Mouse (Mus musculus) liver, postnatal 0 days (tissue): ENCODE data around the gene Ptpn5. TPM values are rescaled to one million over a fixed set of nuclear protein-coding genes. Genes with fewer than 3 reads are reported as not detected.
A peak's percentile ranks its signal among the peaks of the same experiment; 100 is the strongest.

ENCODE experiments used
- ATAC-seq: fragments of 200-750 bp; cut with Nextera tagmentation; 2 replicates; pipeline ENCODE4 v1.8.0; 2017; ENCODE audit warnings: mild to moderate bottlenecking, moderate library complexity
- DNase-seq: peaks from one replicate; pipeline ENCODE4 v3.0.0-alpha.2; 2016
- H3K27ac ChIP-seq: fragments of 300-500 bp; sonication (generic); 2 replicates; pipeline ENCODE4 v1.5.1; 2014; ENCODE audit warnings: antibody characterized with exemption, moderate library complexity, mild to moderate bottlenecking, low read depth
- H3K27me3 ChIP-seq: fragments of 300-500 bp; sonication (generic); 2 replicates; pipeline ENCODE4 v1.6.1; 2014; ENCODE audit warnings: low read length, control low read depth, mixed read lengths; ENCODE audit not compliant: insufficient read depth
- H3K36me3 ChIP-seq: fragments of 300-500 bp; sonication (generic); replicated peaks from 2 replicates; pipeline ENCODE4 v1.6.1; 2014; ENCODE audit warnings: mild to moderate bottlenecking, control low read depth, low read length, moderate library complexity, mixed read lengths; ENCODE audit not compliant: insufficient read depth
- H3K4me1 ChIP-seq: fragments of 300-500 bp; sonication (generic); 2 replicates; pipeline ENCODE4 v1.6.1; 2014; ENCODE audit warnings: antibody characterized with exemption, mild to moderate bottlenecking, control low read depth; ENCODE audit not compliant: insufficient read depth
- H3K4me2 ChIP-seq: fragments of 300-500 bp; sonication (generic); 2 replicates; pipeline ENCODE4 v1.6.1; 2014; ENCODE audit warnings: low read depth, mild to moderate bottlenecking, low read length, moderate library complexity, mixed read lengths
- H3K4me3 ChIP-seq: fragments of 300-500 bp; sonication (generic); 2 replicates; pipeline ENCODE4 v1.5.1; 2014; ENCODE audit warnings: low read depth, low read length
- H3K9ac ChIP-seq: fragments of 300-500 bp; sonication (generic); replicated peaks from 2 replicates; pipeline ENCODE4 v1.6.1; 2014; ENCODE audit warnings: mild to moderate bottlenecking, moderate library complexity
- H3K9me3 ChIP-seq: fragments of 300-500 bp; sonication (generic); 2 replicates; pipeline ENCODE4 v1.6.1; 2016; ENCODE audit warnings: mild to moderate bottlenecking, control low read depth, low read length, mixed read lengths
- CTCF ChIP-seq: sonication (generic); IDR thresholded peaks from 2 replicates; pipeline ENCODE4 v1.5.1; 2016; ENCODE audit warnings: antibody characterized with exemption, low read depth
- EP300 ChIP-seq: IDR thresholded peaks from 2 replicates; pipeline ENCODE4 v1.6.1; 2016; ENCODE audit warnings: antibody characterized with exemption, low read depth, mild to moderate bottlenecking
- WGBS: fragments of 180-500 bp; shearing (Covaris S2); extraction: QIAGEN DNeasy Blood & Tissue Kit; methylation state at CpG from one replicate; pipeline ENCODE4 v1.1.7; 2014; ENCODE audit not compliant: insufficient replicate concordance; 5-methylcytosine and 5-hydroxymethylcytosine counted together
- polyA plus RNA-seq: library from polyadenylated mRNA; unstranded; fragments of >200 nt; fragmentation: Nextera tagmentation; extraction: Ambion mirVana; gene quantifications from 2 replicates; pipeline ENCODE4 v1.2.1, GENCODE M21; 2015

Gene Ptpn5
- polyA plus RNA-seq, 1 experiment from 2014 or later, result not detected

DNA sequence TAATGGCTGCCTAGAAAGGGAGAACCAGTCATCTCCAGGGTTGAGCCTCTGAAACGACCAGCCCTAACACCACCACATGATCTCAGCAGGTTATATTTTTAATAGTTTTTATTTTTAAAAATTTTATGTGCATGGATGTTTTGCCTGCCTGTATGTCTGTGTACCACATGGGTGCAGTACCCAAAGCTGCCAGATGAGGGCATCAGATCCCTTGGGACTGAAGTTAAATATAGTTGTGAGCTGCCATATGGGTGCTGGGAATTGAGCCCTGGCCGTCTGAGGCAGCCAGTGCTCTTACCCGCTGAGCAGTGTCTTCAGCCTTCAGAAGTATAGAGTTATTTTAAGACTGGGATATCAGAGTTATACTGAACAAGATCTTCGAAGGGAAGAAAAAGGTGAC, 21.9 kb upstream of the Ptpn5 start:
- Histone ChIP-seq H3K9me3 (no peaks in the 10 kb centered on the region), H3K27me3 (no peaks in the 10 kb centered on the region), H3K4me1 (no peaks in the 10 kb centered on the region), H3K36me3 (no peaks in the 10 kb centered on the region), H3K4me2 (no peak overlapping the region), H3K4me3 (no peak overlapping the region), H3K9ac (no peak overlapping the region), H3K27ac (no peak overlapping the region)
- 80% methylated on average over 4 of the region's 4 CpGs for WGBS
- no peak for ATAC-seq
- TF ChIP-seq CTCF (peak; percentile 39; the same call in 1 of the 2 replicates), EP300 (no peak)
- DNase-seq, result no peak

DNA sequence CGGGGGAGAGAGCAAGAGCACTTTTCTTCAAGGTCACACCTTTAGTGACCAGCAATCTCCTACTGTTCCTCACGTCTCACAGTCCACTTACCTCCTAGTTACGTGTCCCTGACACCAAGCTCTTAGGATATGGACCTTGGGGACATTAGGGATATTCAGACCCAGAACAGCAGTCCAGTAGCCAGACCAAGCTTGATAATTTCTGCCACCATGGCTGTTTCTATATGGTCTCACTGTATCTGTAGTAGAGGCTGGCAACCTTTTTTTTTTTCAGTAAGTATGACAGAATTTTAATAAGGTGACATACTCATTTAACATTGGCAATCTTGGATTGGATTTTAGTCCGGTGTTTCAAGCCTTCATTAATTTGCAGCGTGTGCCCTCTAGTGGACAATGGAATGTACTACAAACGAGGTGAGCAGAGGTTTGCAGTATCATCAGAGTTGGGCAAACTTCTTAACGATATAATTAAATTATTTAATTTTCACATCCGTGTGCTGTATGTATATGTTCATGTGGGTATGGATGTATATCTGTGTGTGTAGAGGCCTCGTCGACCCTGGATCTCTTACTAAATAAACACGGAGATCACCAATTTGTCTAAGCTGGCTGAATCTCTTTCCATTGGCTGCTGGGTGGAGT, 17.1 kb upstream of the Ptpn5 start:
- ATAC-seq, result no peak
- Histone ChIP-seq H3K4me2 (no peak overlapping the region), H3K36me3 (no peaks in the 10 kb centered on the region), H3K4me1 (no peaks in the 10 kb centered on the region), H3K27ac (no peak overlapping the region), H3K27me3 (no peaks in the 10 kb centered on the region), H3K9me3 (no peaks in the 10 kb centered on the region), H3K4me3 (no peak overlapping the region), H3K9ac (no peak overlapping the region)
- WGBS, result 8% methylated on average over 10 of the region's 11 CpGs
- TF ChIP-seq EP300, result no peak
- peak; percentile 84 for TF ChIP-seq CTCF
- DNase-seq, result peak; percentile 29

DNA sequence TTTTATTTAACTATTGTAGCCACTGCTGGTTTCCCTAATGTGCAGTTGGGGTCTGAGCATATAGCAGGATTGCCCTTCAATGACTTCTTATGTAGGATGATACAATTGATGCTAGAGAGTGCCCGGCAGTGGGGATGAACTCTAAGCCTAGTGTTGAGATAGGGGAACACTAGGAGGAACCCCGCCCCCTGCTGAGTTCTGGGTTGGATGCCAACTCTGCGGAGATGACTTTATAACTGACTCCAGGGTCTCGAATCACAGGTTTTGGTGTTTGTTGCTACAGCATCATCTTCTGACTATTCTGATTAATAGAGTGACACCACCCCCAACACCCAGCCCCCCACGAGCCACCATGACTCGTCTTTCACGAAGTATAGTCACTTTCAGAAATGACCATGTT, 14.8 kb upstream of the Ptpn5 start:
- Histone ChIP-seq H3K27ac (no peak overlapping the region), H3K36me3 (no peaks in the 10 kb centered on the region), H3K4me2 (no peak overlapping the region), H3K4me3 (no peak overlapping the region), H3K9me3 (no peaks in the 10 kb centered on the region), H3K4me1 (no peaks in the 10 kb centered on the region), H3K9ac (no peak overlapping the region), H3K27me3 (no peaks in the 10 kb centered on the region)
- WGBS, result 81% methylated on average over 7 of the region's 7 CpGs
- TF ChIP-seq CTCF, result no peak
- no peak for TF ChIP-seq EP300
- no peak for DNase-seq
- no peak for ATAC-seq

DNA sequence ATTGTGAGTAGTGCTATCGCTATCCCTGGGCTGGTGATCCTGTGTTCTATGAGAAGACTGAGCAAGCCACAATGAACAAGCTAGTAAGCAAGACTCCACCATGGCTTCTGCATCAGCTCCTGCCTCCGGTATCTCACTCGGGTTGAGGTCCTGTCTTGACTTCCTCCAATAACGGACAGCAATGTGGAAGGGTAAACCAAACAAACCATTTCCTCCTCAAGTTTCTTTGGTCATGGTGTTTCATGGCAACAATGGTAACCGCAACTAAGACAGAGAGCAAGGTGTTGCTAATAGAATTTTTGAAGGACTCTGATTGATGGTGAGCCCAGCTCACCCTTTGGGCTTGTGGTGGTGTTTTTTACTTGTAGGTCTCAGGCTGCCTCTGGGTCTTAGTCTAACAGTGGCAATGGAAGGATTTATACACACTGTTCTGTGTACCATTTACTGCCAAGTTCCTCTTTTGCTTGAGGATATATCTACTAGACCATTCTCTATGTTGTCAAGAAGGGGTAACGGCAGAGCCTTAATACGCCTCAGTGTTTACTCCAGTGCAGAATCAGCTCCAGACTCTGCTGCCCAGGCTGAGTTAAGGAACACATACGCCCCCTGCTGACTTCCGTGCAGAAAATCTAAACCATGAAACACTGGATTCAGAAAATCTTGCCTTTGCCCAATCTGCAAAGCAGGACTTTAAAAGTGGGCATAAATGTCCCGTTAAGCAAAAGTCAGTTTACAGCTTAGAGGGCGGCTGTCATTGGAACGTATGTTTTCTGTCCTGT, 12.7 kb upstream of the Ptpn5 start:
- Histone ChIP-seq H3K9ac (no peak overlapping the region), H3K4me2 (no peak overlapping the region), H3K4me1 (no peaks in the 10 kb centered on the region), H3K4me3 (no peak overlapping the region), H3K36me3 (no peaks in the 10 kb centered on the region), H3K27me3 (no peaks in the 10 kb centered on the region), H3K9me3 (no peaks in the 10 kb centered on the region), H3K27ac (no peak overlapping the region)
- TF ChIP-seq CTCF, result peak; percentile 57
- no peak for TF ChIP-seq EP300
- 35% methylated on average over 12 of the region's 12 CpGs for WGBS
- peak; percentile 37 for DNase-seq
- no peak for ATAC-seq

DNA sequence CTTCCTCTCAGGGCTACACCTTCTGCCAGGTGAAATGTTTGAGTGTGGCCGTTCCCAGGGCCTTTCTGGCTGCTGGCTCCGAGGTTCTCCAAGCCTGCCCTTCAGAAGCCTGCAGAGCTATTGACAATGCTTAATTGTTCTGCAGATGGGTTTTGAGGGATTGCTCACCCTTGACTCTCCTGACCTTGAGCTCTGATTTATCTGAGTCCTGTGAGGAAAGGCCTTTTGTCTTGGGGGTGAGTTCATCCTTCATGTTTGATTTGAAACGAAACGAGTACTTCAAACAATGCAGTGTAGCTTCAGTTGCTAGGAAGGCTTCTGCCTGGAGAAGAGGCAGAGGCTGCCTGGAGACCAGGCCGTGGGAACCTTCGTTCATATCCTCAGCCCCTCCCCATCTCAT, 10.8 kb upstream of the Ptpn5 start:
- TF ChIP-seq EP300 (no peak), CTCF (no peak)
- Histone ChIP-seq H3K4me3 (no peak overlapping the region), H3K27me3 (no peaks in the 10 kb centered on the region), H3K9ac (no peak overlapping the region), H3K9me3 (no peaks in the 10 kb centered on the region), H3K4me2 (no peak overlapping the region), H3K4me1 (no peaks in the 10 kb centered on the region), H3K36me3 (no peaks in the 10 kb centered on the region), H3K27ac (no peak overlapping the region)
- ATAC-seq, result no peak
- DNase-seq, result no peak
- WGBS, result 32% methylated on average over 6 of the region's 6 CpGs

DNA sequence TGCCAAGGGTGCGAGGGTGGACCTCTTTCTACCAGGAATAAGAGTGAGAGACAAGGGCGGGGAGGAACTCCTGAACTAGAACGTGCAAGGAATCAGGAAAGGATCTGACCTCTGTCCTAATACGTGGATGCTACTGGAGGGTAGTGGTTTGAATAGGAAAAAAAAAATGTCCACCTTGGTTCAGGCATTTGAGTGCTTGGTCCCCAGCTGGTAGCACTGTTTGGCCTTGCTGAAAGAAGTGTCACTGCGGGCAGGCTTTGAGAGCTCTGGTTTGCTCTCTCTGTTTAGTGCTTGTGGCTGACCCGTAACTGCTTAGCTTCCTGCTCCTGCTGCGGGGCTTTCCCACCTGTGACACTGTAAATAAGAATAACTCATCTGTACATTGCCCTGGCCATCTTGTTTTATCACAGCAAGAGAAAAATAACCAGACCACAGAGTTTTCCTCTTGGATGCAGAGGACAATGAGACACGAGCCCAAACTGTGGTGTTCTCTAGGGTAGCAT, 6.4 kb upstream of the Ptpn5 start:
- TF ChIP-seq CTCF (no peak), EP300 (no peak)
- Histone ChIP-seq H3K9me3 (no peaks in the 10 kb centered on the region), H3K27me3 (no peaks in the 10 kb centered on the region), H3K36me3 (no peaks in the 10 kb centered on the region), H3K27ac (no peak overlapping the region), H3K4me1 (no peaks in the 10 kb centered on the region), H3K9ac (no peak overlapping the region), H3K4me3 (no peak overlapping the region), H3K4me2 (no peak overlapping the region)
- ATAC-seq, result no peak
- no peak for DNase-seq
- WGBS, result 66% methylated on average over 8 of the region's 8 CpGs
